Mouse (Mus musculus) layer of hippocampus, adult 9-10 months (tissue): ENCODE results near the gene Tmsb4x.

ENCODE experiments used
- DNase-seq: peaks from one replicate; pipeline ENCODE4 v3.0.0; 2022; ENCODE audit warnings: low spot score

The Tmsb4x gene

DNA sequence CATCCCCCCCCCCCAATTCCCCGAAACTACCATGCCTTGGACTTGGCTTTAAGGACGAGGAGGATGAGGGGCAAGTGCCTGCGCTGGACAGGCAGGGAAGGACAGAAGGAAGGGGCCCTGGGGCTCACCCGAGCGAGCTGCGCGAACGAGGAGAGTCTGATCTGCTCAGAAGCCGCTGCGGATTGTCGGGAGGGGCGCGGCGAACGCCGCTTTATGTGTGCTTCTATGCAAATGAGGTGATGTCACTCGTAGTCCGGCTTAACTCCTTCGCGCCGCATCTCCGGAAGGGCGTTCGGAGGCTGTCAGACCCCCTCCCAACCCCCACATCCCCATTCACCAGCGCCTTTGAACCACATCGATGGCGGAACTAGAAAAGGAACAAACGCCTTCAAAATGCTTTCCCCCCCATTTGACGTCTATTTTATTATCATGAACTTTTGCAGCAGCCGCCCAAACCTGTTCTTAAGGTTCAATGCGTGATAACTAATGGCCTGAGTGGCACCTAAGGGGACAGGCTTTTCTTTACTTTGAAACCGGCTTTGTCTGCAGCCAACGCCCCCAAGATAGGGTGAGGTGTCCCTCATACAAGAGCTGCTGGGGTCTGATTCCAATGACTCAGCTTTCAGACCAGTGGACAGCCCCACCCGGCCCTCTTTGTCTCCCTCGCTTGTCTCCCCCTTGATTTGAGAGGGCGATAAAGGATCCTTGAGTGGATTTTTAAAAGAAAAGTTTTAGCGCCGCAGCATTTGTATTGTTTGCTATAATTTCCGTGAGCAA lies at the start of gene Tmsb4x:
Gene Tmsb4x, minus strand, starts transcription at position 338 of the 777 bp plus-strand sequence.
- no peak for DNase-seq

DNA sequence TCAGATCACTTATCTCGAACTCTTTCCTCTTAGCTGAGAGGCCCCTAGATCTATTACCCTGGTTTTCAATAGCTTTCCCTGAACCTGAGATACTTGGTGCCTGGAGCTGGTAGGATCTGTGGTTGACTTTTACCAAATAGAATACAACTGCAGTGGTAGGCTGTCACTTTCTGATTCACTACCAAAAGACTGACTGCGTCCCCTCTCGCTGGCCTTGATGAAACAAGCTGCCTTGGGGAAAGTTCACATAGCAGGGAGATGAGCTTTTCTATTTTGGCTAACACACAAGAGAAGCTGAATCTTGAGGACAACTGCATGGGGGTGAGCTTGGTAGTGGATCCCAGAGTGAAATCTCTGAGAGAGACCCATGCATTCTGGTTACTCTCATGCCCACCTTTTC lies 32.6 kb upstream of the Tmsb4x start:
- DNase-seq: no peak

DNA sequence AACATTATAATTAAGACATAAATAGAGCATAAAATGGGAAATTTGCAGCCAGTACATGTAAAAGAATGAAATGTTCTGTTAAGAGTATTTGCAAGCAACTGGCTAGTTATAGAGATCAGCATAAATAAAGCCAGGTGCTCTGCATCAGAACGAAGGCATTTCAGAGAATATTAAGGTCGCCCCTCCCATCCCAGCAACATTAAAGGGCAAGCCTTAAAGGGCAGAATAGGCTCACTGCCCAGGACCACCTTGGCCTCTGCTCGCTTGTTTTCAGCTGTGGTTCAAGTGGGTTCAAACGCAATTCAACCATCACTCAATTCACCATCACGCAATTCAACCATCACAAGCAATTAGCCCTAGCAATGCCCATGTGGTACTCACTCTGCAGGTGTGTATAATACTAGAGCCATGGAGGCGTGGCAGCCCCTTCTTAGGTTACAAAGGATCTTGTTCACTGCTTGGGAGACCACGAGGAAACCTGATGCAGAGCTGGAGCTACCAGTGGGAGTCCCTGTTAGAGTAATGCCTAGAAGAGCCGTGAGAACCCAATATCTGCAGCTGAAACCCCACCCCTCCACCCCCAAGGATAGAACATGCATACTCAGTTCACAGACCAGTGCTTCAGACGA lies 30.3 kb upstream of the Tmsb4x start:
- no peak for DNase-seq

DNA sequence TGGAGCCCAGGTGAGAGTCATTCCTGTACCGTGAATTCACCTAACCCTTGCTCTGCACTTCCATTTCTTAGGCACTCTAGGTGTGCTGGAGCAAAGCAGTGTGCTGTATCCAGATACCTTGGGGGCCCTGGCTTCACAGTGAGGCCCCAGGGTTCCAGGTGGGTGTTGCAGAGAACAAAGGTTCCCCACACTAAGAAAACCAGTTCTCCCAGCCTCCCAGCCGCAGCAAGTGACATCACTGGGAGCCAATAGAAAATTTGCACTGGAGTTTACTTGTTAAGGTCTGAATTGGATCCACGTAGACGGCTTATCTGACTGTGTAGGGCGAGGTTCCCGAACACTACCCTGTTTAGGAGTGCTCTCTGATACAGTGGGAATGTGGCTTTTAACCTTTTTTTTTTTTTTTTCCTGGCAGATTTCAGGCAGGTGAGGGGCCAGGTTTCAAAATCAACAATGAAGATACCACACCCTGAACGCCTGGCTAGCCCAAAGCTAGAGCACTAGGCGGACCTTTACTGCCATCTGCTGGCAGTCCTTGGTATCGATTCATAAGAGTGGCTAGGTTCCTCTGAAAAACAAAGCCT lies 24.1 kb upstream of the Tmsb4x start:
- peak; percentile 61 for DNase-seq

DNA sequence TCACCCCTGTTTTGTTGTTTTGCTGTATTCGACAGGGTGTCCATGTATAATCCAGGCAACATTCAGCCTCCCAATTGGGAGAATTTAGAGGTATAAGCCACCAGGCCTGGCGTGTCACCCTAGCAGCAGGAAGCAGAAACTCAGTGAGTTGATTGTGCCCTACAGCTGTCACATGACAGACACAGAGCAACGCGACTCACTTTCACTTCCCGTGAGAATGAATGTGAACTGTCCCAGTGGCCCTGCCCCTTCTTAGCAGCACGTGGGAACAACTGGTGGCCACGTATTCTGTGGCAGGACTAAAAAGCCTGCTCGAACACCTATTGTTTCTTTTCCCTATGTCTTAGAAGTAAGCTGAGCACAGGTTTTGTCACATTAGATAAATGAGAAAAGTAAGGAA lies 22.0 kb upstream of the Tmsb4x start:
- no peak for DNase-seq

DNA sequence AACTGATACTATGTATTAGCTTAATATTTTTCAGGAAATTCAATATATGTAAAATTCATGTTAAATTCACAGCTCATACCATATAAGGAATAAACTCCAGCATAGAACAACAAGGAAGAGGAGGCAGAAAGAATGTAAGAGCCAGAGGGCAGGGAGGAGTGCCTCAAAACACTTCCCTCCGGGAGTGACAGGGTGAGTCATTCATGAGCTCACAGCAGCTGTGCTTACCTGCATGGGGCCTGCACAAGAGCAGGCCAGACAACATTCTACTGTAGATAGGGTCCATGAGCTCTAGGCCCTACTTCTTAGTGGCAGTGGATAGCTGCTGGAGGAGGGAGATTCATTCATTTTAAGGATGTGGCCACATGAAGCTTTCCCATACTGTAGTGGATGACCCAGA lies 20.7 kb upstream of the Tmsb4x start:
- DNase-seq: no peak

DNA sequence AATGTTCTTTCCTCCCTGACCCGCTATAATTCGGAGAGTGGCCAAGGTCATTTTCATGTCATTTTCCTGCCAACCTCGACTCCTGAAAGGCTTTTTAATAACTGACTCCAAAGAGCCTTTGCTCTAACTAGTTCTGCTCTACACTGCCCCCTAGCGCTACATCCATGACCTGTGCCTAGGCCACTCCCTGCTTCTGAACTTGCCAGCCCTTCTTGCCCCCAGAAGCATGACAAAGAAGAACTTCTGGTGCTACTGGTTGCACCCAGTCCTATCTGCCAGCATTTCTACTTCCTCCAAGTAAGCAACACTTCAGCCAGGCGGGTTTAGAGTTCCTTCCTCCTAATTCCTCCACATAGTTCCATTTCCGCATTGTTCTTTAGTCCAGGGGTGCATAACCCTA lies 20.1 kb upstream of the Tmsb4x start:
- no peak for DNase-seq

DNA sequence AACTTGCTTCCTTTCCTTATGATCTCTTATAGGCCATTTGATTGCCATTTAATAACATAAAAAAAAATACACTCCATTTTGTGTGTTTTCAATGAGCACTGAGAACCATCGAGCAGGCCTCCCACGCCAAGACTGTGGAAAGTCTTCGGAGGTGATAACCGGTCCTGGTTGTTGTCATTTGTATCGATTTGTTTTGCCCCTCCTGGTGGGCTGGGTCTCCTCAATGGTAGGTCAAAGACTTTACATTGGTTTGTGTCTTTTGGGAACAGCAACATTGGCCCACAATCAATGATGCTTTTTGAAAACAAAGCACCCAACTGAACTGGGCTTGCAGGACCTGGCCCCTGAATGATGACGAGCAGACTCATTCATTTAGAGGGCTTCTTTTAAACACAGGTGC lies 18.6 kb upstream of the Tmsb4x start:
- DNase-seq: no peak

DNA sequence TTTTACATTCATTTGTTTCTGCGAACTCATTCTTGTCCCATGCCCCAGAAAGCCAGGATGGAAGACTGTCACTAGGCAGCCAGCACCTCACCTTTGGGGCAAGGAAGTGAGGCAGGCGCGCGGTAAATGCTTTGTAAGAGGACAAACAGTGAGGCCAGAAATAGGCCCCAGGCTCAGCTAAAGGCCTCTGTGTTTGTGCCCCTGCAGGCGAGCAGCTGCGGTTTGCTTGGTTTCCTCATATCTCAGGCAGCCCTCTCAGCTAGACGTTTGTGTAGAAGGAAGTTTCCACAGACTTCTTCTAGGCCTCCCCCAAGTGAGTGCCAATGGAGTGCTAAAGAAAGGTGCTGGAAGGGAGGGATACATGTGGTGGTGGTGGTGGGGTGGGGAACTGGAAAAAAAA lies 18.0 kb upstream of the Tmsb4x start:
- no peak for DNase-seq

DNA sequence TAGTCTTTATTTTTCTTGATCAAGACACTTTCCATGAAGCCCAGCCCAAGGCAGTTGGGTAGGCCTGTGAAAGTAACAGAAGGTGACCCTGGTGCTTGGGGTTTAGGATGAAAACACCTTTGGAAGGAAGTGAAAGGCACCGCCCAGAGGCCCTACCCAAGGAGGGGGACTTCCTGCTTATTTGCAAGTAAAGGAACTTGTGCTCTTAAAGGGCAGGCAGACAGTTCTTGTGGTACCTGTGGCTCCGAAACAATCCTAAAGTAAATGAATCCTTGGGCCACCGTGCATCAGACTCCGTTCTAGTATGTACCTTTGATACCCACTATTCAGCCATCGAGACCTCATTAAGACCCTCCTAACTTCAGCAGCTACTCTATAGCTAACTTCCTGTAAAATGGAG lies 17.5 kb upstream of the Tmsb4x start:
- no peak for DNase-seq

DNA sequence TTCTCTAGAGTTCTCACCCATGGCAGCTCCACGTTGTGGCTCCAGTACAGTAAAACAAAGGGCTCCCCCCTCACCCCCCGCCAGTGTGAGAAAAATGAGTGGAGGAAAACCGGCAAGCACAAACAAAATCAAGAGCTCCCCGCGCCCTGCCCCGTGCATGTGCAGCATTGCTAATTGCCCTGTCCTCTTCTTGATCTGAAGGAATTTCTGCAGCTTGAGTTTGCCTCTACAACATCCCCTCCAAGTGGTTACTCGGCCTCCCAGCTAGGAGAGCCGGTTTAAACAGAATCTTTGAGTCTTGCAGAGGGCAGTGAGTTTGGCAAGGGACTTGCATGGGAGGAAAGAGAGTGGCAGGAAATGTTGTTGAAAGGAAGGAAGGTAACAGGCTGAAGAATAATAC lies 3.6 kb upstream of the Tmsb4x start:
- DNase-seq: no peak

DNA sequence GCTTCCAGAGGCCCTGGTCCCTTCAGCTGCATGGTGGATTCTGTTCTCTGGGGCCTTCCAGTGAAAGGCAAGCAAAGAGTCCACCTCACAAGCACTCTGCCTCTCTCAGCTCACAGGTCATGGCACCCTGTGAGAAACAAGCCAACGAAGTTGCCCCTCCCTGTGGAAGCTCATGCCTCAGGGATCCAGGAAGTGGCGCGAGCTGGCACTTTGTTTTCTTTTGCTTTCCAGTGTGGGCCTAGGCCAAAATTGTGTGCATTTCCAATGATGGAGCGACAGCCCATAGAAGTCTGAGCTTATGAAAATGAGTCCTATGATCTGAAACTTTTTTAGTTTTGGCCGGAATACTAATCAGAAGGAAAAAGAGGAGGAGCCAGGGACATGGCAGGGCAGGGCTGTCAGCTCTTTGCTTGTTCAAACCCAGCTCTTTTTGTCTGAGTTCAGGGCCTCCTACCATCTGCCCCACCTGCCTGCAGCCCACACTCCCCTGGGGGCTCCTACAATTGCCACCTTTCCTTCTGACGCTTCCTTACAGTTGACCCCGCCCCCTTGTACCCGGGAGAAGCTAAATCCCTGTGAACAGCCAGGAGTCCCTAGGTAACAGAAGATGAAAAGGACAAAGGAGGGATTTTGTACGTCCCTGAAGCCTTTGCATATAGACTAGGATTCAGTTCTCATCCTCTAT lies 2.9 kb upstream of the Tmsb4x start:
- DNase-seq: no peak

DNA sequence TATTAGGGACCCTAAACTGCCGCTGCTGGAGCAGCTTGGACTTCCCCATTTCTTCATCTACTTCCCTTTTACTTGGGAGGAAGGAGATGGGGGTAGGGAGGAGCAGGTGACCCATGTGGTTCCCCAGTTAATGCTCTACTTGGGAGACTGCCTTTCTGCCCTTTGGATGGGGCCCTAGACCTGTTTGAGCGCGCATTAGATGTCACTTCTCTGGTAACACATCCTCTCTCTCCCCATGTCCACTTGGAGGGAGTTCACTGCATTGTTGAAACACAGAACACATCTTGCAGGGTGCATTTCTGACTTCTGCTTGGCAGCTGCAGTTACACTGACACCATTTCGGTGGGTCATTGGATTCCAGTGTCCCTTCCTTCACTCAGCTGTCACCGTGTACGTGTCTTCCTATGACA lies 1.2 kb upstream of the Tmsb4x start:
- DNase-seq: no peak

DNA sequence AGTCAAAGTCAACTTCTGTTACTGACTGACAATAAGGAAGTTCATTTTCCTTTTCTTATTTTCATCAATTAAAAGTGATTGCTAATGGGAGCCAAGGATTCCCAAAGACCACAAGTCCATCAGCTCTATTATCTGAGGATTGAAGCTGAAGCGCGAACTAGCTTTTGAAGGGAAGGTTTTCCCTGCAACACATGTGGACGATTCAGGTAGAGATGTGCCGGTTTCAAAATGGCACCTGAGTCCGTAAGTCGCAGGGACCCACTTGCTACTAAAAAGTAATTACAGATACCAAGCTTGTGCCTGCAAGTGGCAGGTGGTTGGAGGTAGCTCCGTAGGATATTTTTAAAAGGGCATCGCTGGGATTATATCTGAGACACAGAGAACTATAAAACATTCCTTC lies 713 bp upstream of the Tmsb4x start:
- no peak for DNase-seq

DNA sequence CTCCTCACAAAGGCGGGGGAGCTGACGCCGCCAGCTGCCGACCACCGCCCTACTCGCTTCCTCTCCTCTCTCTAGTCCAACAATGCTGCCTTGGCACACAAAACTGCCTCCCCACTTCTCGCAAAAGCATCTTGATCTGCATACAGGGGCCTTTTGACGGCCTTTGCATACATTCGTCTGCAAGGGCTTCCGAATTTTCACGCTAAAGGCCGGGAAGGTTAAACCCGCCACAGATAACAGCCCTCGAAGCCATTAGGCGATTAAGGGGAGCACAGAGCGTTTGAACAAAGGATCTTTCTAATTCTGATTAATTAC lies 652 bp downstream of the Tmsb4x start:
- DNase-seq: no peak

DNA sequence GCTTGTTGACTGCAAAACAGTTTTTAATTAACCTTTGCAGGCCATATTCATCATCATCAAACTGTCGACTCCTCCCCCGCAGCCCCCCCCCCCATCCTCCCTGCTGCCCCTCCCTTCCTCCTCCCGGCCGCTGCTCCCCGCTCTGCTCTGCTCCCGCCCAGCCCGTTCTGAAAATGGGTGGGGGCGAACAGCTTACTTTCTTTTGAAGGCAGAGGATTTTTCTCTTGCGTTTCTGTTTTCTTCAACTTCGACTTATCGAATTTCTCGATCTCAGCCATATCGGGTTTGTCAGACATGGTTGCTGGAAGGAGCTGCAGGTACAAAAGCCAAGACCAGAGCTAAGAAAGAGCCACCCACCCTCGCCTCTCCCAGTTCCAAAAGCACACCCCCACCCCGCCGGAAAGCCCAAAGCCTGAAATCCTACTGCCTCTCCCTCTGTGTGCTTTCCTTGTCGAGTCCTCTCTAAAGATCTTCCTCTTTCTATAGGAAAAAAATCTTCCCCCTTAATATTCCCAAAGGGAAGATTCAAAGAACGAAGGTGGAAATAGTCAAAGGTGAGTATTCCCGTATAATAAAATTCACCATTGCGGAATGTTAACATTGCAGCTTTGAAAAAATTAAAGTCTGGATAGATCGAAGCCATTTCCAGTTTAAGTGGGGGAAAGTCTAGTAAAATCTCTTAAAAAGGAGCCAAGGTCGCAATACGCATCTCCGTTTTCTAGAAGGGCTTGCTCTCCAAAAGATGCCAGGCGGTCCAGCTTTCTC lies 1.2 kb downstream of the Tmsb4x start:
- no peak for DNase-seq

DNA sequence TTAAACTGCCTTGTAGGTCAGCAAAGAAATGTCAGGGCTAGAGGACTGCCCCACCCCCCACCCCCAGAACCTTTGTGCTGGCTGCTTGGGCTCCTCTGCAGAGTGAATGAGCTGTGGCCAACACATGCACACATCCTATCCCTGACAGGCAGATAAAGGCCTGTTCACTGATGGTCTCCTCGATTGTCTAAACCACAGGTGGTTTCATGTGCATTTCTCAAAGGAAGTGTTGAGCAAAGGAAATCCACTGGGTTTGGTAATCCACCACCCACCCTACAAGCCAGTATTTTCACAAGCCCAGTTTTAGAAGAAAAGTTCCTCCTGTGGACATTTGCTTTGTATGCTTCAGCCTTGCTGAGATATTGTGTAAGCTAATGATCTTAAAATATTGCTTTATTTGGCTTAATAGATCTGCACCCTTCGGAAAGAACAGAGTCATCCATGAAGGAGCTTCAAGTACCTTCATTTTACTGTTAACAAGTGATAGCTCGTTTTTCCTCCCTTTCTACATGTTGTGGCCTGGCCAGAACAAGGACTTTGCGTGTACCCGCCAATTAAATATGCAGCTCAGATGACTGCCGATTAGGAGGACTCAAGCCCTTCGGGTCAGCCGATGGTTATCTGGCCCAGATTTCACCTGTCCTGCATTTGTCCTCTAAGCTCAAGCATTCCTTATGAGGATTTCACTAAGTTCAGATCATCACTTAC lies 3.1 kb downstream of the Tmsb4x start:
- DNase-seq: no peak

DNA sequence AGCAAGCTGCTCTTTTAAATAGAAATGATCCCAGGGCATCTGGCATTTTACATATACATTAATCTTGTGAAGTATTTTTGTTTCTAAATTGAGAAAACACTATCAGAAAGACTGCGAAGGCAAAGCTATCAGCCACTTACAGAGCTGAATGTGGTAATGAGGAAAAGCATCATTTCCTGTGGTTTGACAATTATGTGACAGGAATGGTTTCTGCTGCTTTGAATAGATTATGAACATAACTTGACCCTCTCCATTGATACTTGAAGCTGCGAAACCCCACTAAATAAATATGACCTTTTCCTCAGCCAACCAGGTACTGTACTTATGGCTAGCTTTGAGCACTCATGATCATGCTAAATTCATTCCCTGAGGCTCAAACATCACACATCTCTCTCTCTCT lies 7.8 kb downstream of the Tmsb4x start:
- DNase-seq: no peak

DNA sequence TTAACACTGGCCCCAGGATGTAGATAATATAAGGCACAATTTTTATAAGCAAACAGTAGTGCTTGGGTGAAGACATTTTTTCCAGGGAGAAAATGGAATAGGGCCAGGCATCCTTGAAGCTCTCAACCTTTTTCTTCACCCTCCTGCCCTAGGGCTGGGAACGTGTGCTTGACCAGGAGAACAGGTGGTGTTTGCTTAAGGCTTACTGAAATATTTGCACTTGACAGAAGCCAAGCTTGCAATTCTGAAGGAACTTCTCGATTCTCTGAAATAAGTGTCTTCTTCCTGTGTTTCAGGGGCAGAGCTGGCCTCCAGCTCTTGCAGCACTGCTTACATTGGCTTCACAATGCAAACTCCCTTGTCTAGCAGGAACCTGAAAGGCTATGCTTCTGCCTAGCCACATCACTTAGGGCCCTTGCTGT lies 13.9 kb downstream of the Tmsb4x start:
- DNase-seq: no peak

DNA sequence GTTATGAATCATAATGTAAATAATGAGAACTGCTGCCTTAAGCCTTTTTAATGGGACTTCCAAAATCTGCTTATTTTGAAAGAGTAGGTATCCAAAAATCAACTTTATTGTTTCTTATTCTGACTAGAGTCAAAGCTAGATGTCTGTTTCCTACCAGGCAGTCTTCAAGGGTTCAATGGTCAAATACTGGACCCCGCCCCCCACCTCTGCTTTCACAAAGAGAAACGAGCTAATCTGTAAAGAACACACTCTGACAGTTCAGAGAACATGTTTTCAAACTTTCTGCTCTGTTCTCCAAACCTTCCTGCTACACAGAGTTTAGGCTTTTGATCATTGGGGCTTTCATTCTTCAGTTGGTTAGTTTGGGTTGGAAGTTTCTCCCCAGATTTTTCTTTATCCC lies 22.8 kb downstream of the Tmsb4x start:
- DNase-seq: no peak

DNA sequence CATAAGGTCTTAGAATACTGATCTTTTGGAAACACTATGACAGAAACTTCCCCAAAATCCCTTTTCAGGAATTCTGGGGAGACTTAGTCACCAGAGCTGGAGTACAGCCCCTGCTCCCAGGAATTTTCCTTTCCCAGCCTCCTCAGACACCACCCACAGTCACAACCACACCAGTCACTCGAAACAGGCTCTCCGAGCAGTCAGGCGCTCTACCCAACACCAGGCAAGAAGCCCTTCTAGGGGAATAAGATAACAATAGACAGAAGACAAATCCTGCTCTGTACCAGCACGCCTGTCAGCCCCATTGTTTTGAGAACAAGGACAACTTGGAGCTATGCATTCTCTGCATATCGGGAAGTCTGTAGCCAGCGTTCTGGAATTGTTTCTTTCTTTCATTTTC lies 25.6 kb downstream of the Tmsb4x start:
- no peak for DNase-seq

DNA sequence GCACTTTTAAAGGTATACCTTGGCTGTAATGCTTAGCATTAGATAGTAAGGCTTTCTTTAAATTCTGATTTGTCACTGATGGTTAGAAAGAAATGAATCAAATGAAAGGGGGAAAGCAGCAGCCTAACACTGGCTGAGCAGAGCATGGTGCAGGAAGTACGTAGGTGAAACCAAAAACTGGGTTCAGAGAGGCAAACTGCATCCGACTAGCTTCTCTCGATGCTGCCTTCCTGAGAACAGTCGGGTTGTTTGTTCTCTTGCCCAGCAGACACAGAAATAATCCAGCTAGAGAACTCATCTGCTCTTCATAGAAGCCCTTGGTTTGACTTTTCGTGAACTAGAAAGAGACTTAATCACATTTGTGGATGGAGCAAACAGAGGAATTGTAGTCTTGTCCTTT lies 26.7 kb downstream of the Tmsb4x start:
- no peak for DNase-seq
